Mouse (Mus musculus) MEL (cell line): Measurements from ENCODE around the gene Baiap2. TPM values are rescaled to one million over a fixed set of nuclear protein-coding genes. Genes with fewer than 3 reads are reported as not detected.
A peak's percentile ranks its signal among the peaks of the same experiment; 100 is the strongest.

Experiments
- DNase-seq: peaks from one replicate; pipeline ENCODE4 v3.0.0; 2011; ENCODE audit warnings: low read depth, low spot score
- H3K27ac ChIP-seq: 2 replicates; pipeline ENCODE4 v1.5.1; 2012; ENCODE audit warnings: low read depth, mild to moderate bottlenecking, control low read depth, low read length, moderate library complexity; ENCODE audit not compliant: control insufficient read depth
- H3K27me3 ChIP-seq, 2 experiments: fragments of 150-350 bp in 1 of 2; sonication (generic) in 1 of 2; 2 replicates each; pipeline ENCODE4 v1.6.1; 2012; ENCODE audit warnings: low read length in 2 of 2, mild to moderate bottlenecking in 2 of 2, improper control_type of control experiment in 1 of 2, moderate library complexity in 1 of 2; ENCODE audit not compliant: insufficient read depth in 2 of 2, control insufficient read depth in 1 of 2
- H3K36me3 ChIP-seq, 2 experiments: 2 replicates each; pipeline ENCODE4 v1.6.1; 2012 to 2014; ENCODE audit warnings: low read length in 2 of 2, improper control_type of control experiment in 1 of 2, inconsistent platforms in 1 of 2, mild to moderate bottlenecking in 1 of 2; ENCODE audit not compliant: insufficient read depth in 2 of 2, control insufficient read depth in 1 of 2
- H3K4me1 ChIP-seq, 2 experiments: fragments of 150-350 bp in 1 of 2; sonication (generic) in 1 of 2; 2 replicates each; pipeline ENCODE4 v1.6.1; 2012; ENCODE audit warnings: low read length in 2 of 2, improper control_type of control experiment in 1 of 2, mild to moderate bottlenecking in 1 of 2; ENCODE audit not compliant: insufficient read depth in 2 of 2, control insufficient read depth in 1 of 2
- H3K4me3 ChIP-seq, 2 experiments: fragments of 150-350 bp in 1 of 2; sonication (generic) in 1 of 2; 2 replicates each; pipeline ENCODE4 v1.5.1; 2012; ENCODE audit warnings: low read depth in 2 of 2, low read length in 2 of 2, mild to moderate bottlenecking in 2 of 2, moderate library complexity in 2 of 2, control low read depth in 1 of 2, improper control_type of control experiment in 1 of 2; ENCODE audit not compliant: control insufficient read depth in 1 of 2, insufficient read depth in 1 of 2
- H3K79me2 ChIP-seq: 2 replicates; pipeline ENCODE4 v1.6.1; 2012; ENCODE audit warnings: mild to moderate bottlenecking, low read length, moderate library complexity; ENCODE audit not compliant: control insufficient read depth, poor library complexity, insufficient read depth
- H3K9ac ChIP-seq: 2 replicates; pipeline ENCODE4 v1.6.1; 2012; ENCODE audit warnings: low read depth, mild to moderate bottlenecking, control low read depth, low read length, moderate library complexity; ENCODE audit not compliant: control insufficient read depth, poor library complexity, severe bottlenecking
- H3K9me3 ChIP-seq: fragments of 150-350 bp; sonication (generic); replicated peaks from 2 replicates; pipeline ENCODE4 v1.6.1; 2012; ENCODE audit warnings: mild to moderate bottlenecking, low read length, improper control_type of control experiment, moderate library complexity; ENCODE audit not compliant: insufficient read depth
- CHD1 ChIP-seq: IDR thresholded peaks from 2 replicates; pipeline ENCODE4 v1.6.1; 2012; ENCODE audit warnings: low read depth, mild to moderate bottlenecking, inconsistent platforms, low read length, improper control_type of control experiment
- CHD2 ChIP-seq: IDR thresholded peaks from 2 replicates; pipeline ENCODE4 v1.6.1; 2011; ENCODE audit warnings: low read length, improper control_type of control experiment
- EP300 ChIP-seq, 2 experiments: IDR thresholded peaks; 2 replicates each; pipeline ENCODE4 v1.6.1; 2011; ENCODE audit warnings: improper control_type of control experiment in 2 of 2, low read length in 2 of 2, low read depth in 1 of 2, mild to moderate bottlenecking in 1 of 2
- GATA1 ChIP-seq: IDR thresholded peaks from 2 replicates; pipeline ENCODE4 v1.6.1; 2011; ENCODE audit warnings: low read depth, low read length, improper control_type of control experiment
- HCFC1 ChIP-seq: IDR thresholded peaks from 2 replicates; pipeline ENCODE4 v1.6.1; 2012; ENCODE audit warnings: low read depth, mild to moderate bottlenecking, inconsistent platforms, low read length, improper control_type of control experiment, moderate library complexity
- JUND ChIP-seq: IDR thresholded peaks from 2 replicates; pipeline ENCODE4 v1.6.1; 2011; ENCODE audit warnings: low read depth, mild to moderate bottlenecking, improper control_type of control experiment, low read length
- MAFK ChIP-seq: IDR thresholded peaks from 2 replicates; pipeline ENCODE4 v1.6.1; 2011; ENCODE audit warnings: low read depth, mild to moderate bottlenecking, low read length, improper control_type of control experiment, borderline replicate concordance
- MAZ ChIP-seq: IDR thresholded peaks from 2 replicates; pipeline ENCODE4 v1.6.1; 2012; ENCODE audit warnings: low read depth, mild to moderate bottlenecking, inconsistent platforms, low read length, improper control_type of control experiment
- MEF2A ChIP-seq: IDR thresholded peaks from 2 replicates; pipeline ENCODE4 v1.6.1; 2014; ENCODE audit warnings: low read depth, mild to moderate bottlenecking, inconsistent platforms, low read length, improper control_type of control experiment; ENCODE audit not compliant: poor library complexity, insufficient replicate concordance, severe bottlenecking; ENCODE audit errors: extremely low read depth
- MYB ChIP-seq: IDR thresholded peaks from 2 replicates; pipeline ENCODE4 v1.6.1; 2011; ENCODE audit warnings: mild to moderate bottlenecking, low read depth, low read length, improper control_type of control experiment
- NRF1 ChIP-seq: IDR thresholded peaks from 2 replicates; pipeline ENCODE4 v1.6.1; 2014; ENCODE audit warnings: low read depth, mild to moderate bottlenecking, inconsistent platforms, low read length, improper control_type of control experiment, moderate library complexity; ENCODE audit not compliant: poor library complexity, insufficient read depth, severe bottlenecking
- POLR2A ChIP-seq, 2 experiments: IDR thresholded peaks; 2 replicates each; pipeline ENCODE4 v1.6.1; 2011 to 2012; ENCODE audit warnings: low read length in 2 of 2, mild to moderate bottlenecking in 2 of 2, control low read depth in 1 of 2, improper control_type of control experiment in 1 of 2, low read depth in 1 of 2, moderate library complexity in 1 of 2; ENCODE audit not compliant: control insufficient read depth in 1 of 2, insufficient read depth in 1 of 2, poor library complexity in 1 of 2
- POLR2AphosphoS2 ChIP-seq: IDR thresholded peaks from 2 replicates; pipeline ENCODE4 v1.6.1; 2011; ENCODE audit warnings: low read length, improper control_type of control experiment
- RAD21 ChIP-seq: IDR thresholded peaks from 2 replicates; pipeline ENCODE4 v1.6.1; 2011; ENCODE audit warnings: mild to moderate bottlenecking, low read depth, low read length, improper control_type of control experiment
- TCF12 ChIP-seq: IDR thresholded peaks from 2 replicates; pipeline ENCODE4 v1.6.1; 2014; ENCODE audit warnings: low read depth, mild to moderate bottlenecking, inconsistent platforms, low read length, improper control_type of control experiment, moderate library complexity
- ZC3H11A ChIP-seq: IDR thresholded peaks from 2 replicates; pipeline ENCODE4 v1.6.1; 2012; ENCODE audit warnings: low read depth, mild to moderate bottlenecking, inconsistent platforms, low read length, improper control_type of control experiment
- ZKSCAN1 ChIP-seq: IDR thresholded peaks from 2 replicates; pipeline ENCODE4 v1.6.1; 2012; ENCODE audit warnings: low read depth, mild to moderate bottlenecking, inconsistent platforms, low read length, improper control_type of control experiment, moderate library complexity
- ZNF384 ChIP-seq: IDR thresholded peaks from 2 replicates; pipeline ENCODE4 v1.6.1; 2012; ENCODE audit warnings: low read depth, mild to moderate bottlenecking, inconsistent platforms, low read length, improper control_type of control experiment
- polyA plus RNA-seq, 2 experiments: library from polyadenylated mRNA; stranded (reverse) in 1 of 2; unstranded in 1 of 2; fragments of >175 nt in 1 of 2; fragments of >200 nt in 1 of 2; gene quantifications; 2 replicates each; pipeline versions ENCODE4 v1.2.1 to v1.2.4; 2012; ENCODE audit warnings: low replicate concordance in 2 of 2, low read depth in 1 of 2; ENCODE audit not compliant: insufficient read length in 2 of 2, insufficient read depth in 1 of 2, missing spikeins in 1 of 2
- total RNA-seq: library from RNA; depleted of rRNA; stranded (reverse); fragments of 300-350 nt; gene quantifications from 2 replicates; pipeline ENCODE4 v1.2.3, GENCODE M21; 2012

The Baiap2 gene
- total and polyA plus RNA-seq, 3 experiments = 27.5 to 31.3 TPM; not detected in 1

DNA sequence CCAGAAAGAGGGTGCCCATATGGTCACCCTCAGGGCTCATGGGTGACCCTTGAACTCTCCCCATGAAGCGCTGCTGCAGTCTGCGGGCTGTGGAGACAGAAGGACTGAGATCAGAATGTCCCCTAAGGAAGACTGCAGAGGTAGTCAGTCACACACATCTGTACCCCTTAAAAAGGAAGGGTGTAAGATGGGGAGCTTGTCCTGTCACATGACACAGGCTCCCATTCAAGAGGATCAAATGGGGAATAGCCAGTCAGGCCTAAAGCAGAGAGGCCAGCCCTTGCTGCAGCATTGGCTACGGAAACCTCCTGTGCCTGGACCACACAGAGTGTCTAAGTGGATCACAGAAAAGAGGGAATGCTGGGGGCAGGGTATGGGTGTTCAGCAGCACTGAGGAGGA, 90.9 kb downstream of the Baiap2 start:
- no peak for DNase-seq
- H3K4me1 ChIP-seq = no peaks in the 10 kb centered on the region
- no peak overlapping the region for H3K27ac ChIP-seq
- H3K79me2 ChIP-seq = no peaks in the 10 kb centered on the region
- H3K9me3 ChIP-seq = no peaks in the 10 kb centered on the region
- no peak overlapping the region for H3K9ac ChIP-seq
- H3K4me3 ChIP-seq = no peak overlapping the region
- H3K27me3 ChIP-seq = no peaks in the 10 kb centered on the region
- no peaks in the 10 kb centered on the region for H3K36me3 ChIP-seq
- TF ChIP-seq EP300 (IDR thresholded peaks at IDR 0.05; ENCODE audit: low read depth in 1 of 2, low read length in 2 of 2) (no peak), TCF12 (no peak), GATA1 (no peak), ZC3H11A (no peak), ZKSCAN1 (no peak), MAZ (no peak), HCFC1 (no peak), MEF2A (no peak), NRF1 (no peak), ZNF384 (no peak)

GRCm38 (mm10) chr11:120034306-120034705, 91.7 kb downstream of the Baiap2 start:
- Histone ChIP-seq H3K36me3 (no peaks in the 10 kb centered on the region), H3K79me2 (no peaks in the 10 kb centered on the region), H3K4me1 (no peaks in the 10 kb centered on the region), H3K27ac (no peak overlapping the region), H3K4me3 (no peak overlapping the region), H3K27me3 (no peaks in the 10 kb centered on the region), H3K9me3 (no peaks in the 10 kb centered on the region), H3K9ac (no peak overlapping the region)
- peak; percentile 46 for DNase-seq
- no peak for TF ChIP-seq CHD2
- TF ChIP-seq POLR2A (IDR thresholded peaks at IDR 0.05; ENCODE audit: control insufficient read depth in 1 of 2, insufficient read depth in 1 of 2, low read depth in 1 of 2, low read length in 2 of 2, poor library complexity in 1 of 2) = no peak
- no peak for TF ChIP-seq MAFK
- no peak for TF ChIP-seq MAZ
- TF ChIP-seq RAD21 = no peak
- no peak for TF ChIP-seq POLR2AphosphoS2
- TF ChIP-seq NRF1 = no peak
- TF ChIP-seq JUND = no peak
- no peak for TF ChIP-seq CHD1
- no peak for TF ChIP-seq MYB
